Mouse (Mus musculus) frontal cortex, adult (tissue): Measurements from ENCODE around the gene Scgb2b12.
"Not testable (repeated sequence)": the region's sequence is repeated elsewhere in the genome, so short reads cannot be mapped to it uniquely, and the experiment has no call there.

Source experiments
- ATAC-seq: cut with Nextera tagmentation; 2 replicates; pipeline ENCODE4 v1.9.2; 2017; ENCODE audit warnings: mild to moderate bottlenecking, moderate library complexity, mixed read lengths; ENCODE audit not compliant: low TSS enrichment

Scgb2b12 gene

GRCm38 (mm10) chr7:32327145-32327544 lies at the start of gene Scgb2b12:
Scgb2b12 (minus strand) TSS chr7:32327245.
- not testable (repeated sequence) for ATAC-seq

GRCm38 (mm10) chr7:32333882-32334281 lies 6.8 kb upstream of the Scgb2b12 start, which contains the start of gene Scgb1b12:
Scgb1b12 (plus strand) TSS chr7:32334182.
- ATAC-seq: not testable (repeated sequence)
